Mouse (Mus musculus) thymus, adult 2 months (tissue): ENCODE results near the gene Stk31. TPM values are rescaled to one million over a fixed set of nuclear protein-coding genes. Genes with fewer than 3 reads are reported as not detected.
"Not testable (repeated sequence)": the region's sequence is repeated elsewhere in the genome, so short reads cannot be mapped to it uniquely, and the experiment has no call there.

Source experiments
- DNase-seq: peaks from one replicate; pipeline ENCODE4 v3.0.0; 2021
- H3K27ac ChIP-seq: fragments of 200-500 bp; 2 replicates; pipeline ENCODE4 v1.5.1; 2012; ENCODE audit warnings: low read length, control low read depth; ENCODE audit not compliant: control insufficient read depth, insufficient read depth
- H3K27me3 ChIP-seq: fragments of 200-500 bp; 2 replicates; pipeline ENCODE4 v1.6.1; 2012; ENCODE audit warnings: mild to moderate bottlenecking, low read length, moderate library complexity, mixed read lengths; ENCODE audit not compliant: control insufficient read depth, insufficient read depth
- H3K36me3 ChIP-seq: fragments of 200-500 bp; 2 replicates; pipeline ENCODE4 v1.6.1; 2012; ENCODE audit warnings: mild to moderate bottlenecking, low read length, moderate library complexity; ENCODE audit not compliant: control insufficient read depth, insufficient read depth
- H3K4me1 ChIP-seq: fragments of 200-500 bp; replicated peaks from 2 replicates; pipeline ENCODE4 v1.6.1; 2012; ENCODE audit warnings: low read length; ENCODE audit not compliant: control insufficient read depth, insufficient read depth
- H3K4me3 ChIP-seq: fragments of 200-500 bp; 2 replicates; pipeline ENCODE4 v1.5.1; 2012; ENCODE audit warnings: mild to moderate bottlenecking, low read length, control low read depth, moderate library complexity; ENCODE audit not compliant: control insufficient read depth, insufficient read depth
- CTCF ChIP-seq: fragments of 200-500 bp; IDR thresholded peaks from 2 replicates; pipeline ENCODE4 v1.5.1; 2012; ENCODE audit warnings: mild to moderate bottlenecking, control low read depth, low read length, moderate library complexity, borderline replicate concordance; ENCODE audit not compliant: control insufficient read depth, poor library complexity, insufficient read depth; ENCODE audit errors: extremely low read depth
- POLR2A ChIP-seq: fragments of 200-500 bp; IDR thresholded peaks from 2 replicates; pipeline ENCODE4 v1.6.1; 2012; ENCODE audit warnings: mild to moderate bottlenecking, low read length, control low read depth, moderate library complexity; ENCODE audit not compliant: control insufficient read depth, poor library complexity, insufficient read depth; ENCODE audit errors: extremely low read depth
- WGBS: fragments of 180-500 bp; shearing (Covaris S2); methylation state at CpG from one replicate; pipeline ENCODE4 v1.1.7; 2018; 5-methylcytosine and 5-hydroxymethylcytosine counted together
- polyA plus RNA-seq: library from polyadenylated mRNA; depleted of rRNA; stranded (reverse); fragments of >200 nt; gene quantifications from 2 replicates; pipeline ENCODE4 v1.2.3, GENCODE M21; 2012

The Stk31 gene
- polyA plus RNA-seq, 1 experiment: not detected

DNA sequence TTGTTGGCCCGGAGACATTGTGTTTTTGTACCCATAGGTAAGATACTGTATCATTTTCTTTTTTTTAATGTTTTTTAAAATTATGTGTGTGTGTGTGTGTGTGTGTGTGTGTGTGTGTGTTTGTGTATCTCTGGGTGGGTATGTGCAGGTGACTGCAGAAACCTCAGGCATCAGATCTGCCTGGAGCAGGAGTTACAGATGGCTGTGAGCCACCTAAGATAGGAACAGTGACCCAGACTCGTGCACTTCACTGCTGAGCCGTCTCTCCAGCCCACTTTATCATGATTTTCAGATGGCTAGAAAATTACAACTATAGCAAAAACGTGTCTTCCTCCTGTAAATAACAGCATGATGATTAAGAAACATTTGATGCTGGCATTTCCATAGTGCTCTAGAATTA lies 22.7 kb upstream of the Stk31 start:
- H3K4me1 ChIP-seq: peaks cover 7% of the 10 kb centered on the region
- no peak overlapping the region for H3K27ac ChIP-seq
- no peaks in the 10 kb centered on the region for H3K27me3 ChIP-seq
- no peak overlapping the region for H3K4me3 ChIP-seq
- TF ChIP-seq POLR2A (no peak), CTCF (no peak)
- no peaks in the 10 kb centered on the region for H3K36me3 ChIP-seq
- WGBS: 92% methylated on average over 4 of the region's 4 CpGs
- no peak for DNase-seq

DNA sequence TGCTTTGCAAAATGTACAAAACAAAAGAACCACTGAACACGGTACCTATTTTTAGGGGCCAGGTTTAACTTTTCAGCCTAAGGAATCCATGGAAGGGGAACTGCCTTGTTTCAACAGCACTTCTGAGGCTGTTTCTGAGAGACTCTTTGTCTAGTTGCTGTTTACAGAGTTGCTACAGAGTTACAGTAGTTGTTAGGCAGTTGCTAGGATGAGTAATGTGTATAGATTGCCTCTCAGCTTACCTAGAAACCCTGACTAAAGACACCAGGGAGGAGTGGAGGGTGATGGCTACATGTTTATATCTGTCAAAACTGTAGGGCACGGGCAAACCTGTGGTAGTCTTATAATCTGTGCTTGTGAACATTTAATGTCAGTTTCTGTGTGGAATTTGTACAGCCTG lies 21.5 kb upstream of the Stk31 start:
- H3K27ac ChIP-seq: no peak overlapping the region

DNA sequence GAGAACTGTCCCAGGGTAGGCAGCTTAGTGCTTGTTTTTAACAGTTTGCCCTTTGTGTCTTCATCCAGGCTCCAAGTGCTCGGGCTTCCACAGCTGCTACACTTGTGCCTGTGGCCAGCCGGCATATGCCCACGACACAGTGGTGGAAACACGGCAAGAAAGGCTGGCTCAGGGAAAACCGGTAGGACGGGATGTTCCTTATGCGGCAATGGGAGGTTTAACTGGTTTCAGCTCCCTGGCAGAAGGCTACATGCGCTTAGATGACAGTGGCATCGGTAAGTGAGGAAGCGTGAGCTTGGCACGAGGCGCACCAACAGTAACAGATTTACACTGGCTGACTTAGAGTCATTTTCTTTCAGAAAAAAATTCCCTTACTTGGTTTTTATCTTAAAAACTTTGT lies 17.1 kb upstream of the Stk31 start:
- Histone ChIP-seq H3K4me1 (no peaks in the 10 kb centered on the region), H3K36me3 (no peaks in the 10 kb centered on the region), H3K4me3 (no peak overlapping the region), H3K27ac (no peak overlapping the region), H3K27me3 (no peaks in the 10 kb centered on the region)
- DNase-seq: no peak
- TF ChIP-seq POLR2A (no peak), CTCF (no peak)
- WGBS: 94% methylated on average over 12 of the region's 12 CpGs

More for the DNA sequence above, 21.5 kb upstream of the Stk31 start:
- WGBS: 98% methylated on average over 2 of the region's 2 CpGs
- Histone ChIP-seq H3K4me1 (no peaks in the 10 kb centered on the region), H3K4me3 (no peak overlapping the region), H3K27me3 (no peaks in the 10 kb centered on the region), H3K36me3 (no peaks in the 10 kb centered on the region)
- no peak for DNase-seq
- TF ChIP-seq POLR2A: no peak
- no peak for TF ChIP-seq CTCF

DNA sequence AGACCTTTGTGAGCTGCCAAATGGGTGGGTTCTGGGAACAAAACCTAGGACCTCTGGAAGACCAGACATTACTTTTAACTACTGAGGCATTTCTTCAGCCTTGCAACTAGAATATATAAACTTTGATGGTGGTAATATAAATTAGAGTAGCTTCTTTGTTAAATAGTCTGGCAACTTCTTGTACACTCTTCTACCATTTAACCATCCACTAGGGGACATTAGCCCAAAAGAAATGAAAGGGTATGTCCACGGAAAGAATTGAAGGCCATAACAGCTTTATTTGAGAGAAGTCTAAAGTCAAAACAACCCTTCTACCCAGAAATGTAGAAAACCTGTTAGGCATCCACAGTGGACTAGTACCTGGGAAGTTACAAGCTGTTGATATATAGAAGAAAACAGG lies 1.1 kb upstream of the Stk31 start:
- DNase-seq: no peak
- Histone ChIP-seq H3K4me3 (no peak overlapping the region), H3K27ac (no peak overlapping the region), H3K4me1 (no peaks in the 10 kb centered on the region), H3K36me3 (no peaks in the 10 kb centered on the region), H3K27me3 (no peaks in the 10 kb centered on the region)
- TF ChIP-seq CTCF (no peak), POLR2A (no peak)
- WGBS: 77% methylated on average over 1 of the region's 1 CpGs

DNA sequence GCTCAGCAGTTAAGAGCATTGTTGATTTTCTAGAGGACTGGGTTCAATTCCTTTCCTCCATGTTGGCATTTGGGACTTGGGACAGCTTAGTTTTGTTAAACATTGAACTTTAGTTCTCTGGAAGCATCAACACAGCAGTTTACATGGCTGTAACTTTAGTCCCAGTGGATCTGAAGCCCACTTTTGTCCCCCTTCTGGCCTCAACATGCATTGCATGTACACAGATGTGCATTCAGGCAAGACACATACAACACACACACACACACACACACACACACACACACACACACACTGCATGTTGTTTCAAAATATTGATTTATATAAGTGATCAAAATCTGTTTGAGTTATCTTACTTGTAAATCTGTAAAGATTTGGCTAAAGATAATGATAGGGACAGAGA lies 2.1 kb downstream of the Stk31 start:
- TF ChIP-seq POLR2A (no peak), CTCF (no peak)
- H3K4me1 ChIP-seq: no peaks in the 10 kb centered on the region
- no peak overlapping the region for H3K27ac ChIP-seq
- peak; percentile 7 for DNase-seq
- H3K4me3 ChIP-seq: no peak overlapping the region
- no peaks in the 10 kb centered on the region for H3K36me3 ChIP-seq
- H3K27me3 ChIP-seq: no peaks in the 10 kb centered on the region

DNA sequence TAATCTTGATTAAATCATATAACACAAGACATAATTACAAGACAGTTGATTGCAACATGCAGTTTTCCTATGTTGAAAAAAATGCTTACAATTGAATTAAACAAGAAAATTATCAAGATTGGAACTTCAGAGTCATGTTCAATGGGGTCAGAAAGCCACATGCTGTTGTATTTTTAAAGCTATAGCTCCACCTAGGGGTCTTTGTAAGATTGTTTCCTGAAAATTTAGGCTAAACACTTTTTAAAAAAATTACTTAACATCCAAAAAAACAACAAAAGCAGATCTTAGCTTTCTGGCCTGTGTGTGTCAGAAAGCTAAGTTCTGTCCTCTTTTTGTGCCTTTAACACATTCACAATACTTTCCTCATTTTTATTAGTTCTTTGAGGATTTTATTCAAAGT lies 3.0 kb downstream of the Stk31 start:
- H3K27me3 ChIP-seq: no peaks in the 10 kb centered on the region
- DNase-seq: no peak
- no peaks in the 10 kb centered on the region for H3K4me1 ChIP-seq
- no peak for TF ChIP-seq POLR2A
- no peak for TF ChIP-seq CTCF
- H3K27ac ChIP-seq: no peak overlapping the region
- H3K4me3 ChIP-seq: no peak overlapping the region
- H3K36me3 ChIP-seq: no peaks in the 10 kb centered on the region

DNA sequence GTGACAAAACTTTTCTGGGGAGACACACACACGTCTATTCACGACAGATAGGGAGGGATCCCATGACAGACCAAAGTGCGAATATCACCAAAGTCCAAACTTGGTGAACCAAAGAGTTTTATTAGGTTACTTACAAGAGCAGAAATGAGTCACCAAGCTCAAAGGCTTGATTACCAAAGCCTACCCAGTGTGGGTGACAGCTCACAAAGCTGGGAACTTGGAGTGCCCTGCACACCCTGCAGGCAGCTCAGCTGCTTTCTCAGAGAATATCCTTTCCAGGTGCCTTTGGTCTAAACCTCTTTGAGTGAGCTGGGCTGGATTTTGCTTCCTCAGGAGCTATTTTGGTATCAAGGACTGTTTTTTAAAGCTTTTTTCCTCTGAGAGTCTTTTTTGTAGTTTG lies 15.4 kb downstream of the Stk31 start:
- Histone ChIP-seq H3K4me1 (no peaks in the 10 kb centered on the region), H3K27ac (no peak overlapping the region), H3K4me3 (no peak overlapping the region), H3K36me3 (no peaks in the 10 kb centered on the region), H3K27me3 (no peaks in the 10 kb centered on the region)
- 91% methylated on average over 3 of the region's 3 CpGs for WGBS
- no peak for DNase-seq
- TF ChIP-seq CTCF (no peak), POLR2A (no peak)

DNA sequence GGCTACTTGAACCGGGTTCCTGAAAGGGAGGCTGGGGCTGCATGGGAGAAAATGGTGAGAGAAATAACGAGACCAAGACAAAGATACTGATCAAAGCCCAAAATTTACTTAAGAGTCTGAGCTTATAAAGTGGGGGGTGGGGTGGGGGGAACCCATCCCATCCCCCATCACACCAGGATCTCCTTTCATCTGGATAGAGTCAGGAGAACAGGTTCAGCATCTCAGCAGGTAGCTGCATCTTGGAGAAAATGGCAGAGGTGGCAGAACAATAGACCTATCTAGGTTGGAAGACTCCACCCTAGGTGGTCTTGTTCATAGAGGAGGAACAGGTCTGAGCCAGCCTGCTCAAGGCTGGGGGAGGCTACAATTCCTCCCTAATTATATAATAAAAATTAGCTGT lies 17.6 kb downstream of the Stk31 start:
- H3K36me3 ChIP-seq, H3K27me3 ChIP-seq, H3K4me3 ChIP-seq, DNase-seq, H3K27ac ChIP-seq, H3K4me1 ChIP-seq: not testable (repeated sequence)
- 93% methylated on average over 2 of the region's 2 CpGs for WGBS
